Mouse (Mus musculus): Measurements from ENCODE around the gene Capn11.

Capn11 gene

DNA sequence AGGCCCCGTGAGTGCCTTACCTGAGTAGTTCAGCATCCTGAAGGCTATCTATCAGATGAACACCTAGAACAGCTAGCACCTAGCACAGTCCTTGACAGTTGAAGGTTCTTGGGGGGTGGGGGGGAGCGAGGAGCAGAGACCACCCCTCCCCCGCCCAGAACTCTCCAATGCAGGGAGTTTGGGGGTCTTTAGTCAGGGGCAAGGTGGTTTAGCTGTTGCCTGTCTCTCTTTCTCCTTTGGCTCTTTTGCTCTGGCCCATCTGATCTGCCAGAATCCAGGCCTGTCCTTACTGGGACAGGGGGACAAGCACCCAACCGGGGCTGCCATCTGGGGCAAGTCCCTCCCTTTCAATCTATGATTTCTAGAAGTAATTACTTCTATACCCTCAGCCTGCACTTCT, at the start of gene Capn11:
Gene Capn11 (minus strand): TSS at position 101 of the 400 bp plus-strand sequence.
- in situ Hi-C loops (cut with MboI, MseI) = no loop called here

DNA sequence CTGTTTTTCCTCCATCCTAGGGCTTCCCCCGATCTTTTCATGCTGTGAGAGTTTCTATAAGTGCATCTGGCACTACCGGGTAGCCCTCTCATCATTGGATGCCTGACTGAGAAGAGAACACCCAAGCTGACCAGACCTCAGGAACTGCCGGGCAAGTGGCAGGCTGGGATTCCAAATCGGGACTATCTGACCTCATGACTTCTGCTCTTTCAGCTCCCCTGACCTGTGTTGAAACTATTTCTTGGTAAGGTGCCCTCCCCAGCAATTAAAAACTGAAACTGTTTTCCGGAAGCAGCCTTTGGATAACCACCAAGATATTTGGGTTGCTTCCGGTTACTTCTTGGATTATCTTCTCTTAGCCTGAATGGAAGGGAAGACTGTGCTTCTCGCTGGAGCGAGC, 49.1 kb upstream of the Capn11 start:
- in situ Hi-C loops (cut with MboI, MseI) = no loop called here

DNA sequence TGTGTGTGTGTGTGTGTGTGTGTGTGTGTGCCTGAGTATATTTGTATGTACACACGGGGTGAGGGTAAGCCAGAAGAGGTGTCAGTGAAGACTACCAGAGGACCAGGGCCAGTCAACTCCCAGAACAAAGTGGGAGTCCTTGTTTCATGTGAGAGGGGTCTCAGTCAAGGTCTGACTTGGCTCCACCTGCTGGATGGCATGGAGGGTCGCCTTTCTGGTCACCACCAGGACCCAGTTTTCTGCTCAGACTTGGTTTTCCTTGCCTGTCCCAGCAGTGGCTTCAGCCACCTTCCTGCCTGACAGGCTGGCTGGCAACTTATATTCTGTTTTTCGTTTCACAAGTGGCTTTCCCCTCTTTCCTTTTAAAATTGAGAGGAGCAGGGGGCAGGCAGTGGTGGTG, 48.3 kb upstream of the Capn11 start:
- in situ Hi-C loops (cut with MboI, MseI) = no loop called here

DNA sequence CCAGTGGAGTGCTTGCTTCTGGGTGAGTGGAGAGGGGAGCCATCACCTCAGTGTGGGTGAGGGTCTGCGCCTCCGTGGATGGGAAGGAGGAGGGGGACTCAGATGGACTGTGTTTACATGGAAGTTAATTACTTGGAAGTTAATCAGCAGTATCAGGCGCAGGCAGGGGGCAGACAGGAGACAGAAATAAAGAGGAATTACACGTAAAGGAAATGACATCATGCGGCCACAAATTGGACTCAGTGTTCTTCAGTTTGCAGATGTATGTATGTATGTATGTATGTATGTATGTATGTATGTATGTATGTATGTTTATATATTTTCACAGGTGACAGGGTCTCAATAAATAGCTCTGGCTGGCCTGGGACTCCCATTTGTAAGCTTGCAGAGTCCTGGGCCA, 47.7 kb upstream of the Capn11 start:
- in situ Hi-C loops (cut with MboI, MseI) = no loop called here

DNA sequence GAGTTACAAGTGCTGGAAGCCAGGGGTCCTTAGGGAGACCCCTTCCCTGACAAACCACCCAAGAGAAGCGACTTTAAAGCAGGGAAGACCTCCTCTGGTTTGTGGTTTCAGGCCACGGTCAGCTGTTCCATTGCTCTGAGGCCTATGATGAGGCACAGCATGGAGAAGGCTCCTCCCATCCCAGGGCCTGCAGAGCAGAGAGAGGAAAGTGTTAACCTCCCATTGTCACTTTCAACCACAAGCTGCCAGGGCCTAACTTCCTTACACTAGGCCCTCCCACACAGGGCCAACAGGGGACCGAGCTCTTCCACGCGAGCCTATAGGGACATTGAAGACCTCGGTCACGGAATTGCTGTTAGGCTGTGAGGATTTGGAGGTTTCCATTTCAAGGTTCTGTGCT, 44.1 kb upstream of the Capn11 start:
- in situ Hi-C loops (cut with MboI, MseI) = no loop called here

DNA sequence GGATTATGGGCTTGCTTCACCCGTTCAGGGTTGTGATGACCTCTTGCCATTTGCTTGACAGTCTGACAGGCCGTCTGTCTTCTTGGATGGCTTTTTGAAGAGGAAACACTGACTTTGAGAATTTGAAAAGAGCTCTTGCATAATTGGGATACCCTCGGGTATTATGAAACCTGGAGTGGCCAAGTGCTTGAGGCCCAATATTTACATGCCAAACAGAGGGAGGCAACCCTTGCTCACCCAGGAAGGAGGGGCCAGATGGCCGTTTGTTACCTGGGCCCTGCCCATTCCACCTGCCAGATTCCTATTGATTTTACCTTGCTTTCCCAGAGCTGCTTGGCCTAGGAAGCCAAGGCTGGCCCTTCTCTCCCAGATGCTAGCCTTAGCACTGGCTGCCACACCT, 43.1 kb upstream of the Capn11 start:
- in situ Hi-C loops (cut with MboI, MseI) = no loop called here

DNA sequence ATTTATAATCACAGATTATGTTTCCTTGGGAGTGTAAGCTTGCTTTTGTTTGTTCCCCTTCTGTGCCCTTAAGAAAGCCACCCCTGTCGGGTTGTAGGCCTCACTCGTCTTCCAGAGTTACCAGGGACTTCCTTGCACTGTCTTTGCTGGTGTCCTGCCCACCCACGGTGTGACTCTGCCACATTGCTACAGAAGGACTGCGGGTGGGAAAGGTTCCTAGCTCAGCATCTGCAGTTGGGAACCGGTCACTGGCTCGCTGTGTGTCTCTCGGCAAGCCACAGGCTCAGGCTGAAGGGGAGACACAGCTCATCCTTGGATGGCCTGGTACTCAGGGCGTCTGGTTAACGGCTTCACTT, 42.1 kb upstream of the Capn11 start:
- in situ Hi-C loops (cut with MboI, MseI) = no loop called here

DNA sequence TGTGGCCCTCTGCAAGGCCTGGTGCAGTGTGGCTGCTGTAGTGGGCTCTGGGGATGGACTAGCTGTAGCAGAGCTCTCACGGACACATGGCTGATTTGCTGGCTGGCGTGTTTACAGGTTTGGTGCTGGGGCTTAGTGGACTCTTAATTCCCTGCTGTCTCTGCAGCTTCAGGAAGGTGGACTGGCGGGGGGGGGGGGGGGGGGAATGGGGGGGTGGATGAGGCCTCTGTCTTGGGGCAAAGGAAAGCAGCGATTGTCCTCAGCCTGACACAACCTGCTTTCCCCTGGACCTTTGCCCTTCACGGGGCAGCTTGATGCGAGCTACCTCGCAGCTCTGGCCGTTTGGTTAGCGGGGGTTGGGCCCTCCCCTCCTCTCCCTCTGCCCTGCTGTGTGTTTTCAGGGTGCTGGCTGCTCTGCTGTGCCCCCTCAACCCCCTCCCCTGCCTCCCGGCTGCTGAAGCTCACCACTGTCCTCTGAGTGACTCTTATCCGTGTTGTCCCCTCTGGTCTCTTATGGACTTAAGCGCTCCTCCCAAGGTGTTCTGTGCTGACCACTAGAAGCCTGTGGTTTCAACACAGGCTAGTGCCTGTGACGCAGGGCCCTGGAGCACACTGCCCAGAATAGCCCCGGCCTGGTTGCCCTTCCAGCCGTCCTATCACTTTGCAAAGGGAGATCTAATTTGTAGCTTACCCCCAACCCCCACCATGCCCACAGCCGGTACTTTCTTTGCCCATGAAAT, 41.5 kb upstream of the Capn11 start:
- in situ Hi-C loops (cut with MboI, MseI) = no loop called here

DNA sequence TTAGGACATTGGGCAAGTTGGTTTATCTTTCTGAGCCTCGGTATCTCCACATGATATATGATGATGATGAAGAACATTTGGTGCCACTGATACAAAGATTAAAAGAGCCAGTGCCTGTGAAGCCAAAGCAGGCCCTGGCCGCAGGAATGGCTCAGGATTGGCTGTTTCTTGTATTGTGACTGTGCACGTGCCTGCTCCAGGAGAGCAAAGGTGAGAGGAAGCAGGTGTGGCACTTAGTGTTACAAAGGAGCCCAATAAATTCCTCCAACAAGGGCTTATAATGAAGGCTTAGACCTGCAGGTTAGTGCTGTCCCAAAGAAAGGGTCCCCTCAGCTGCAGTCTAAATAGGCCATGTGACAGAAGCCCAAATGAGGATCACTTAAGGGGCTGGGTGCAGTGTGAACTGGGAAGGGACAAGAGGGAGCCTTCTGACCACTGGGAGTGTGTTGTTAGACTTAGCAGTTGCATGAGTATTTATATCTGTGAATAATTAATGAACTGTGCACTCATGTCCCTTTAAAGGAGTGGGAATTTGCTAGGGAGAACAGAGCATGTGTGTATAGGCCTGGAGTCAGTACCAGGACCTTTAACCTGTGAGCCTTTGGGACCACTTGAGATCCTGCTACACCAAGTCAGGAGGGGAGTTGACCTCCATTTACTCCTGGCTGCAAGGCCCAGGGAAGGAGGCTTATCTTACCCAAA, 40.1 kb upstream of the Capn11 start:
- in situ Hi-C loops (cut with MboI, MseI) = no loop called here

DNA sequence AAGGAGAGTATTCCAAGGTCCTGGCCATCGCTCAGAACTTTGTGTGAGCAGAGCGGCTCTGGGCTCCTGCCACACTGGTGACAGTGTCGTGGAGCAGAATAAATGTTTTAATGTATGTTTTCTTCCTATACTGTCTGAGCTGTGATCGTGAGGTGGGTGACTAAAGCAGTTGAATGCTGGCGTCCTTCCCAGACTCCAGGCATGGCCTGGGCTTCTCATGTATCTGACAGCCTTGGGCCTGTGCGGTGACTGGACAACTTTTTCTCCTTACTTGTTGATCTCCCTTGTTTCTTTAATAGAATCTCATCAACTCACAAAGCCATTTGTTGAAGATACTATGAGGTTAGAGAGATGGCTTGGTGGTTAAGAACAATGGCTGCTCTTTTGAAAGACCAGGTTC, 39.2 kb upstream of the Capn11 start:
- in situ Hi-C loops (cut with MboI, MseI) = no loop called here

DNA sequence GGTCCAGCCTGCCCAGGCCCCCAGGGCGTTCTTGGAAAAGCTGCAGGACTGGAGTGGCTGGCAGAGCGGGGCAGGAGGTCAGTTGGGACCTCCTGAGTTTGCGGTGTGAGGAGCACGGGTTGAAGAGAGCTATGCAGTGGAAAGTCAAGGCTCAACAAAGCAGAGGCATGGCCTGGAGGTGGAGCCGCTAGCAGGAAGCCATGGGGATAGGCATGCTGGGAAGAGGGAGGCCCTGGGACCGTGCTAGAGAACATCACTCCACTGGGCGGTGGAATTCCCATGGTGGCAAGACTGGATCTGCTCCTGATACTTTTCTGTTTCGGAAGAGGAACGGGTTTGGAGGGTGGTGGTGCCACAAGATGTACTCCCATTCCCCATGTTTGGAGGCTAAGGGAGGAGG, 37.9 kb upstream of the Capn11 start:
- in situ Hi-C loops (cut with MboI, MseI) = no loop called here

DNA sequence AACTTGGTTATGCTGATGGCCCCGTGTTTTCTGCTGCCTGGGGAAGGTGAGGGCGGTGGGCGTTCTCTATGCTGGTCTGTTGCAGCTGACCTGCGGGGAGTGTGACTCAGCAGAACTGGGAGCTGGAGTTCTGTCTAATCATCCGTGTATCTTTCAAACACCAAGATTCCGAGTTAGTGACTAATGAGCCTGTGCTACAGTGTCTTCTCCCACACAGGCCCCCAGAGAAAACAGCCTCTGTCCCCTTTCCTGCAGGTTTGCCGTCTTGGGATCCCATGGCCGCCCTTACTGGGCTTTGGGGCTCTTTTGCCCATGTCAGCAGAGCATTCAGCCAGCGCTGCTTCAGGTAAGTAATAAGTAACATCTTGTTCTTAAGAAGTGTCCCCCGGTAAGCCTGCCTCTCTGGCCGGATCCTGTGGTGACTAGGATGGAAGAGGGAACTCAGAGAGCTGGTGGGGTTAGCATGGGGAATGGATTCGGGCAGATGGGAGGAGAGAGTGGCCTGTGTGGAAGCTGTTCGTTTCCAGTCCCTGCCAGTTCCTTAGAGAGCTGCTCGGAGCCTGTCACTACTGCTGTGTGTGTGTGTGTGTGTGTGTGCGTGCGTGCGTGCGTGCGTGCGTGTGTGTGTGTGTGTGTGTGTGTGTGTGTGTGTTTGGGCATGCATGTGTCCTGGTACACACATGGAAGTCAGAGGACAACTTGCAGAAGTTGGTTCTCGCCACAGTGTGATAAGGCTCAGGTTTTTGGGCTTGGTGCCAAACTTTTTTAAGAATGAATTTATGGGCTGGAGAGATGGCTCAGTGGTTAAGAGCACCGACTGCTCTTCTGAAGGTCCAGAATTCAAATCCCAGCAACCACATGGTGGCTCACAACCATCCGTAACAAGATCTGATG, 36.3 kb upstream of the Capn11 start:
- in situ Hi-C loops (cut with MboI, MseI) = no loop called here

DNA sequence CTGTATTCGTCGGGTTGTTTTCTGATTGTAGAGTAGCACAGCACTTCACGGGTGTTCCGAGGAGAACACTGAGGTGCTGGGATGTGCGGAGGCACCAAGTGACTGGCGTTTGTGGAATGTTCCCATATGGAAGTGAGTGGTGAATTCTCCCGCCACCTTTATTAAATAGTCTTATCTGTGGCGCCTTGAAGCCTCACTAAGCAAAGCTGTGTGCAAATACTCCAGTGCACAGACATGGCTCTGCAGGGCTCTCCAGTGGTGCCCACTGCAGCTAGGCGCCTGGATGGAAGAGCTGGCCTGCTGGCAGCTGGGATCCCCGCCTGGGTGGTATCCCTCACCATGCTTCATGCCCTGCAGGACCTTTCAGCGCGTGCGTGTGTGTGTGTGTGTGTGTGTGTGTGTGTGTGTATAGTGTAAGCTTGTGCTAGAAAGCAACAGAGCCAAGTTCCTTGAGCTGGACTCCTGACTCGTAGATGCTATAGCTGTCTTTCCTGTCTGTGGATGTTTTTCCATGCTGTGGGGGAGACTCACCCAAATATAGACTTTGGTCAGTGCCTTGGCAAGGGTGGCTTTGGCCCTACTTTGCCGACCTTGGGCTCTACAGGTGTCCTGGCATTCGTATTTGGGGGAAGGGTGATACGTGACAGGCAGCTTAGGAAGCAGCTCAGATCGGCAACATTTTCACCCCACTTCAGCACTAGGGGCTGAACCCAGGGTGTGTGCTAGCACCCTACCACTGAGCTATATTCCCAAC, 34.9 kb upstream of the Capn11 start:
- in situ Hi-C loops (cut with MboI, MseI) = no loop called here

DNA sequence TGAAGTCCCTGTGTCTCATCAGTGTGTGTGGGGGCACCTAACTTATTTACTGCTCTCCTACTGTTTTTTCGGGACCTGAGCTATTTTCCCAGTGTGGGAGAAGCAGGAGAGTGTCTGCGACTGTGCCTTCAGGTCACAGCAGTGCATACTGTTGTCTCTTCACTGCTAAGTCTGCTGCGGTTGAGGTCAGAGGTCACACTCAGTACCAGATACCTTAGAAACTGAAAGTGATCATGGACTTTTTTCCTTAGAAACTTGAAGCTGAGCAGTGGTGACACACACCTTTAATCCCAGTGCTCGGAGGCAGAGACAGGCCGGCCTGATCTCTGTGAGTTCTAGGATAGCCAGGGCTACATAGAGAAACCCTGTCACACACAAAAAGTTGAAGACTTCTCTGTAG, 33.0 kb upstream of the Capn11 start:
- in situ Hi-C loops (cut with MboI, MseI) = no loop called here

DNA sequence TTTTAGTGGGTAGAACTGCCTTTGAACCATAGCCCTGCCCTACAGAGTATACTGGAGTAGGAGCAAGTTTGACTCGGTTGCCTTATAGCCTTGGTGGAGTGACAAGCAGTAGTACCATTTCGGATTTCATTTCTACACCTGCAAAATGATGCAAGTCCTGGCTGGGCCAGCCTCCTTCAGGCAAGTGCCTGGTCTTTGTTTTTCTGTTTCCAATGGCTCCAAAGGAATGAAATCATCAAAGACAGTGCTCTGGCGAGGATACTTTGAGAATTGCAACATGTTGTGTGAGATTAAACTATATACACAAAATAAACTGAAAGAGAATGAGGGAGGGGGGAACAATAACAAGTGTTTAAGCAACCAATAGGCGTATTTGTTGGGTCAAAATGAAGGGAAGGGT, 30.9 kb upstream of the Capn11 start:
- in situ Hi-C loops (cut with MboI, MseI) = no loop called here

DNA sequence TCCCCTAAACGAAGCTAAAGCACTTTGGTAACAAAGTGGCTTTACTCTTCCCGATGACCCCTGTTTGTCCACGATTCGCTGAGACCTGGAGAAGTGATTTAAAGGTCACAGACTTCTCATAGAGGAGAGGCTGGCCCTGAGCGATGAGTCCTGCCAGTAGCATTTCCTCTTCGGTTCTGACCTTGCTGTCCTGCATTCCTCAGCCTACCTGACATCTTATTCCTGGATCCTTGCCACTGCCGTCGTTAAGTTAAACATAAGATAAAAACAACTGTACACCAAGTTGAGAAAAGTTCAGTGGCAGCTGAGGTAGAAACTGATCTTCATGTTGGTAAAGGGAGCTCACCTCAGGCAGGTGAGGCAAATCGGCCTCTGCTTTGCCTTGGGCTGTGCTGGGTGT, 30.0 kb upstream of the Capn11 start:
- in situ Hi-C loops (cut with MboI, MseI) = loop anchor here (10.0 kb wide), 1 partner anchor 1524 kb away; no protein-coding TSS in a partner anchor

DNA sequence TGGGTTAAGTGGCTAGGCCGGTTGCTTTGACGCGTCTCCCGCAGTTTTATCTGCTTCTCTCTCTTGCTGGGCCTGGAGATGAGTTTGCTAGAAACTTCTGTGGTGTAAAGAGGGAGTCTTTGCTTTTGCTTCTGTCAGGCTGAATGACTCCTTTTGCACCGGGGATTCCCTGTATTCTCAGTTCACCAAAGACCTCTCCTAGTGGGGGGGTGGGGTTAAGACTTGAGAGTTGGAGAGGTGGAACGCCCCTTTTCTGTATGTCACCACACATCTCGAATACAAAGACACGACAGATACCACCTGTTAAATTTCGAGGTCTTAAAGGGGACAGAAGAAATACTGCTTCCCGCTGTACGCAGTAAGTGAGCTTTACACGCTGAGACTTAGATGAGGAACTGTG, 27.6 kb upstream of the Capn11 start, which contains the start of gene Tmem63b:
Gene Tmem63b (minus strand): TSS at position 190 of the 400 bp plus-strand sequence.
- in situ Hi-C loops (cut with MboI, MseI) = loop anchor here (10.0 kb wide), 1 partner anchor 1522 kb away; no protein-coding TSS in a partner anchor

DNA sequence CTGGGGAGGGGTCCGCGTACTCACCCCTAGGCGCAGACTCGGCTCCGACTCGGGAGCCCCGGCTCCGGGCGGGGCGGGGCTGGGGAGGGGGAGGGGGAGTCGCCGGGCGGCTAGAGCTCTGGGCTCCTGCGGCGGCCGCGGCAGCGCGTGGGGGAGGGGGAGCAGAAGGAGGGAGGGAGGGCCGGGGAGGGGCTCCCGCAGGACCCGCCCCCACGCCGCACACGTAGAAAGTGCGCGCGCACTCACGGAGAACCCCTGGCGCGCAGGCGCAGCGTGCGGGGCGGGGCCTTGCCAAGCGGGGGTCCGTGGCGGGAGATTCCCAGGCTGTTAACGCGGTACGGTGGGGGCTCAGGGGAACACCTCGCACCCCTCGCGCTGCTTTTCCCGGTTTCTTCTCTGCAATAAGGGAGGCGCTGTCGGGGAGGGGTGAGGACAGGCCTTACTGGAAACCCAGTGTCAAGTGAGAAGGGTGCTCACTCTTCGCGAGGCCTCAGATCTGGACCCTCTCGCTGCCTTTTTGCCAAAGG, 27.0 kb upstream of the Capn11 start, which contains the start of gene Mrpl14:
Gene Mrpl14 (plus strand): TSS at position 230 of the 527 bp plus-strand sequence.
- in situ Hi-C loops (cut with MboI, MseI) = loop anchor here (10.0 kb wide), 1 partner anchor 1521 kb away; no protein-coding TSS in a partner anchor

DNA sequence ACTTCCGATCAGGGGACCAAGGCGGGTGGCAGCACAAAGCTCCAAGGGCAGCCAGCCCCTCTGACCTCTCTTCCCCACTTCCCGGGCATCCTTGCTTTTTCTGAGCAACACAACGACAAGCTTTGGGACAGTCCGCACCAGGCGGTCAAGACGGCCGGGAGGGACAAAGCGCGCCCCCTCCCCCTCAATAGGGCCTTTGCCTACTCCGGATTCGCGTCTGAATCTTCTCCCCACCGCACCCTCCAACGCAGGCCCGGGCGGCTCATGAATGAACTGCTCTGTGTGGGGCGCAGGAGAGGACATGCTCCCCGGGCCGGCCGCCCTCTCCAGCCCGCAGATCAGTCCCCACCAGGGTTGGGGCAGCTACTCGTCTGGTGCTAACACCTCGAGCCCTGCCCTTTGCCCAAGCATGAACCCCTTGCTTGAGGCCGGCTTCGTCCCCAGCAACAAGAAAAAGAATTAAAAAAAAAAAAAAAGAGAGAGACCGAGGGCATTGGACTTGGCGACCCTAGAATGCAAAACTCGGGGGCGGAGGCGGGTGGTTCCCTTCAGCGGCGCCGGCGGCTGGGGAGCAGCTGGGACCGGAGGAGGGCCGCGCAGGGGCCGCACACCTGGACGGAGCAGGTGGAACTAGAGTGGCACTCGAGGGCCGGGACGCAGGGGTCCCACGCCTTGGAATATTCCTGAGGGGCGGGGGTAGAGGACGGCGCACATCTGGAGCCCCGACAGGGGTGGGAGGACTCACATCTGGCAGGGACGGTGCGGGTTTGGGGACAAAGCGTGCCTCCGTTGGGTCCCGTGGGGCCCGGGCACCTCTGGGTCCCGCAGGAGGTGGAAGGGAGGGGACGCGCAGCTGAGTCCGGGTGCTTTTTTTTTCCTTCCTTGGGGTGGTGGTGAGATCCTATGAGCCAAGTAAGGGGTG, 26.3 kb upstream of the Capn11 start:
- in situ Hi-C loops (cut with MboI, MseI) = loop anchor here (10.0 kb wide), 1 partner anchor 1521 kb away; no protein-coding TSS in a partner anchor

DNA sequence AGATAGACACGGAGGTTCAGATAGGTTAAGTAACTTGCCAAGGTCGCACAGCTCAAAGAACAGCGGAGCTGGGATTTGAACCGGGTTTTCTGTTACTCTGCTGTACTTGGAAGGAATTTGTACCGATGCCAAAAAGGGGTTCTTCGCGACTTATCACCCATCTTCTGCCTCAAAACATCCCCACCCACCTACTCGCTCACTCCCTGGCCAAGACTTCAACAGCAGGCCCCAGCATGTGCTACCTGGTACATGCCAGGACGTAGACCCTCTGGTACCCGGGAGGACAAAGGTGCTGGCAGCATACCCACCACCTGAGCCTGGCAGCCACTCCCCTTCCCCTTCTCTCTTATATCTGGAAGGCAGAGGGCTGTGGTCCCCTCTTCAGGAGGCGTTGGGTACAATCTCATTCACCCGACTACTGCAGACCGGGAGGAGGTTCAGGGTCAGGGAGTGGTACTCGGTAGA, 25.6 kb upstream of the Capn11 start:
- in situ Hi-C loops (cut with MboI, MseI) = loop anchor here (10.0 kb wide), 1 partner anchor 1520 kb away; no protein-coding TSS in a partner anchor
